Mouse (Mus musculus): ENCODE measurements at regions not wholly inside any gene's neighbourhood (a gene's known extent, or its start where the extent isn't known, plus 50 kb on each side); places are given as distances from the start of the nearest gene placed in this dataset.

GRCm38 (mm10) chr7:115398202-115398601, 640.4 kb downstream of the Sox6 start:
- TF ChIP-seq CTCF (IDR thresholded peaks at IDR 0.05; ENCODE audit: borderline replicate concordance, control insufficient read depth, extremely low read depth, insufficient read depth, low read length, poor library complexity), result no peak
- no peak for TF ChIP-seq POLR2A (IDR thresholded peaks at IDR 0.05; ENCODE audit: control insufficient read depth, extremely low read depth, insufficient read depth, low read length, poor library complexity)
